Mouse (Mus musculus) kidney, adult 11 months (tissue): ENCODE data around the gene Gm37240.

Experiments used
- DNase-seq: peaks from one replicate; pipeline ENCODE4 v3.0.0; 2022

Gm37240 gene

GRCm38 (mm10) chr3:85378703-85379395, 508.5 kb downstream of the Gm37240 start:
- DNase-seq, result no peak

- DNase-seq, result peak; percentile 22
Observed at GRCm38 (mm10) chr3:85377946-85378702, 509.2 kb downstream of the Gm37240 start.

GRCm38 (mm10) chr3:85377505-85377904, 509.8 kb downstream of the Gm37240 start:
- no peak for DNase-seq

GRCm38 (mm10) chr3:85376541-85376940, 510.8 kb downstream of the Gm37240 start:
- no peak for DNase-seq

- no peak for DNase-seq
Observed at GRCm38 (mm10) chr3:85373039-85373438, 514.3 kb downstream of the Gm37240 start.

GRCm38 (mm10) chr3:85369847-85370246, 517.5 kb downstream of the Gm37240 start:
- no peak for DNase-seq

GRCm38 (mm10) chr3:85369157-85369556, 518.2 kb downstream of the Gm37240 start:
- no peak for DNase-seq

- DNase-seq, result no peak
Observed at GRCm38 (mm10) chr3:85368354-85369120, 518.8 kb downstream of the Gm37240 start.

- no peak for DNase-seq
Observed at GRCm38 (mm10) chr3:85364591-85365343, 522.6 kb downstream of the Gm37240 start.

- no peak for DNase-seq
Observed at GRCm38 (mm10) chr3:85362883-85363282, 524.4 kb downstream of the Gm37240 start.

- DNase-seq, result no peak
Observed at GRCm38 (mm10) chr3:85356373-85356772, 530.9 kb downstream of the Gm37240 start.

- DNase-seq, result no peak
Observed at GRCm38 (mm10) chr3:85348021-85348420, 539.3 kb downstream of the Gm37240 start.

- no peak for DNase-seq
Observed at GRCm38 (mm10) chr3:85341103-85341860, 546.0 kb downstream of the Gm37240 start.

- DNase-seq, result no peak
Observed at GRCm38 (mm10) chr3:85340491-85340890, 546.8 kb downstream of the Gm37240 start.

GRCm38 (mm10) chr3:85339926-85340325, 547.4 kb downstream of the Gm37240 start:
- DNase-seq, result no peak

GRCm38 (mm10) chr3:85339269-85339820, 548.0 kb downstream of the Gm37240 start:
- no peak for DNase-seq

- no peak for DNase-seq
Observed at GRCm38 (mm10) chr3:85338755-85339095, 548.6 kb downstream of the Gm37240 start.

GRCm38 (mm10) chr3:85337881-85338754, 549.2 kb downstream of the Gm37240 start:
- DNase-seq, result peak; percentile 53

- DNase-seq, result no peak
Observed at GRCm38 (mm10) chr3:85335517-85335916, 551.8 kb downstream of the Gm37240 start.

- DNase-seq, result no peak
Observed at GRCm38 (mm10) chr3:85332276-85332675, 555.0 kb downstream of the Gm37240 start.

- no peak for DNase-seq
Observed at GRCm38 (mm10) chr3:85318256-85318655, 569.1 kb downstream of the Gm37240 start.
